Mouse (Mus musculus): Measurements from ENCODE around the gene Dcdc2c. TPM values are rescaled to one million over a fixed set of nuclear protein-coding genes. Genes with fewer than 3 reads are reported as not detected.

Dcdc2c gene
- 0.36 to 0.51 TPM (median 0.48 TPM) in 4 replicates for total RNA-seq (2023; ENCODE audit: inconsistent age)

GRCm38 (mm10) chr12:28552299-28552698, at the start of gene Dcdc2c:
TSS of gene Dcdc2c (minus strand) at chr12:28552399.

GRCm38 (mm10) chr12:28582423-28582822, 30.2 kb upstream of the Dcdc2c start, which contains the start of gene Allc:
TSS of gene Allc (minus strand) at chr12:28582523.

Other genes starting within 250 kb of the Dcdc2c start
- gene Allc, start 30.1 kb upstream of the Dcdc2c start, total RNA-seq (2023; ENCODE audit: inconsistent age), result not detected in 4 replicates
- gene Colec11, start 71.0 kb upstream of the Dcdc2c start, total RNA-seq (2023; ENCODE audit: inconsistent age), result not detected in 4 replicates
- 879 to 1,121 TPM (median 1,060 TPM) in 4 replicates for gene Rps7, start 83.6 kb upstream of the Dcdc2c start, total RNA-seq (2023; ENCODE audit: inconsistent age)
- gene Rnaseh1, start 97.2 kb upstream of the Dcdc2c start, total RNA-seq (2023; ENCODE audit: inconsistent age), result 24.3 to 33.5 TPM (median 31.7 TPM) in 4 replicates
- gene Adi1, start 122.8 kb upstream of the Dcdc2c start, total RNA-seq (2023; ENCODE audit: inconsistent age), result 56.9 to 63.4 TPM (median 61.9 TPM) in 4 replicates
- 49.3 to 56.0 TPM (median 52.1 TPM) in 4 replicates for gene Trappc12, start 198.1 kb upstream of the Dcdc2c start, total RNA-seq (2023; ENCODE audit: inconsistent age)
- gene Eipr1, start 199.4 kb upstream of the Dcdc2c start, total RNA-seq (2023; ENCODE audit: inconsistent age), result 30.7 to 38.5 TPM (median 34.5 TPM) in 4 replicates